Mouse (Mus musculus): ENCODE measurements around the gene Sigmar1.

The Sigmar1 gene

GRCm38 (mm10) chr4:41756440-41756839, 483 bp upstream of the Sigmar1 start:
- no peak for DNase-seq (ENCODE audit: low spot score)

- DNase-seq (ENCODE audit: low spot score): no peak
Measured at GRCm38 (mm10) chr4:41754797-41755337, 1.1 kb downstream of the Sigmar1 start, which contains the start of gene Galt. Gene Galt, plus strand, starts transcription at chr4:41755228.

- no peak for DNase-seq (ENCODE audit: low spot score)
Measured at GRCm38 (mm10) chr4:41745021-41745420, 10.9 kb downstream of the Sigmar1 start.

- DNase-seq (ENCODE audit: low spot score): no peak
Measured at GRCm38 (mm10) chr4:41744131-41744530, 11.8 kb downstream of the Sigmar1 start.

- peak; percentile 91 for DNase-seq (ENCODE audit: low spot score)
Measured at GRCm38 (mm10) chr4:41741158-41741560, 14.8 kb downstream of the Sigmar1 start.

- no peak for DNase-seq (ENCODE audit: low spot score)
Measured at GRCm38 (mm10) chr4:41740380-41741157, 15.4 kb downstream of the Sigmar1 start.

- no peak for DNase-seq (ENCODE audit: low spot score)
Measured at GRCm38 (mm10) chr4:41739260-41739659, 16.7 kb downstream of the Sigmar1 start.

GRCm38 (mm10) chr4:41738256-41738603, 17.7 kb downstream of the Sigmar1 start:
- no peak for DNase-seq (ENCODE audit: low spot score)

- DNase-seq (ENCODE audit: low spot score): peak; percentile 68
Measured at GRCm38 (mm10) chr4:41737602-41738255, 18.2 kb downstream of the Sigmar1 start.

- DNase-seq (ENCODE audit: low spot score): no peak
Measured at GRCm38 (mm10) chr4:41731052-41731765, 24.7 kb downstream of the Sigmar1 start, which contains the start of gene Arid3c. Gene Arid3c, minus strand, starts transcription at chr4:41731142.

- DNase-seq (ENCODE audit: low spot score): no peak
Measured at GRCm38 (mm10) chr4:41726826-41727621, 28.9 kb downstream of the Sigmar1 start.

GRCm38 (mm10) chr4:41722918-41723351, 33.0 kb downstream of the Sigmar1 start, which contains the start of gene Dctn3:
Gene Dctn3, minus strand, starts transcription at chr4:41723170.
- peak; percentile 77 for DNase-seq (ENCODE audit: low spot score)

GRCm38 (mm10) chr4:41716834-41717233, 39.1 kb downstream of the Sigmar1 start:
- DNase-seq (ENCODE audit: low spot score): no peak

- DNase-seq (ENCODE audit: low spot score): no peak
Measured at GRCm38 (mm10) chr4:41715596-41715995, 40.4 kb downstream of the Sigmar1 start.

GRCm38 (mm10) chr4:41715082-41715481, 40.9 kb downstream of the Sigmar1 start:
- DNase-seq (ENCODE audit: low spot score): no peak

GRCm38 (mm10) chr4:41714276-41714675, 41.7 kb downstream of the Sigmar1 start:
- peak; percentile 43 for DNase-seq (ENCODE audit: low spot score)

GRCm38 (mm10) chr4:41713197-41714067, 42.5 kb downstream of the Sigmar1 start, which contains the start of gene Rpp25l:
Gene Rpp25l, minus strand, starts transcription at chr4:41713534.
- DNase-seq (ENCODE audit: low spot score): peak; percentile 85

- peak; percentile 12 for DNase-seq (ENCODE audit: low spot score)
Measured at GRCm38 (mm10) chr4:41712421-41713196, 43.3 kb downstream of the Sigmar1 start.

- no peak for DNase-seq (ENCODE audit: low spot score)
Measured at GRCm38 (mm10) chr4:41711705-41712375, 44.1 kb downstream of the Sigmar1 start.

Data from ovary, postnatal 36 days (tissue).